Mouse (Mus musculus) midbrain, postnatal 0 days (tissue): Measurements from ENCODE around the gene Flt3. TPM values are rescaled to one million over a fixed set of nuclear protein-coding genes. Genes with fewer than 3 reads are reported as not detected.
A peak's percentile ranks its signal among the peaks of the same experiment; 100 is the strongest.

Source experiments
- ATAC-seq: fragments of 200-750 bp; cut with Nextera tagmentation; 2 replicates; pipeline ENCODE4 v1.8.0; 2017; ENCODE audit warnings: moderate number of reproducible peaks, mild to moderate bottlenecking, moderate TSS enrichment, moderate library complexity; ENCODE audit not compliant: low FRiP score
- DNase-seq: peaks from one replicate; pipeline ENCODE4 v3.0.0-alpha.2; 2015; ENCODE audit warnings: low spot score
- H3K27ac ChIP-seq: fragments of 300-500 bp; sonication (generic); 2 replicates; pipeline ENCODE4 v1.5.1; 2014; ENCODE audit warnings: low read depth, mild to moderate bottlenecking, low read length, mixed read lengths
- H3K27me3 ChIP-seq: fragments of 300-500 bp; sonication (generic); 2 replicates; pipeline ENCODE4 v1.6.1; 2014; ENCODE audit warnings: low read length, control low read depth, mixed read lengths; ENCODE audit not compliant: insufficient read depth
- H3K36me3 ChIP-seq: fragments of 300-500 bp; sonication (generic); 2 replicates; pipeline ENCODE4 v1.6.1; 2014; ENCODE audit warnings: low read length, control low read depth, mixed read lengths; ENCODE audit not compliant: insufficient read depth
- H3K4me1 ChIP-seq: fragments of 300-500 bp; sonication (generic); 2 replicates; pipeline ENCODE4 v1.6.1; 2014; ENCODE audit warnings: mild to moderate bottlenecking, control low read depth, antibody characterized with exemption, low read length, mixed read lengths; ENCODE audit not compliant: insufficient read depth
- H3K4me2 ChIP-seq: fragments of 300-500 bp; sonication (generic); 2 replicates; pipeline ENCODE4 v1.6.1; 2014; ENCODE audit warnings: low read depth, mild to moderate bottlenecking, low read length, mixed read lengths; ENCODE audit not compliant: poor library complexity, severe bottlenecking
- H3K4me3 ChIP-seq: fragments of 300-500 bp; sonication (generic); 2 replicates; pipeline ENCODE4 v1.5.1; 2014; ENCODE audit warnings: low read depth, mild to moderate bottlenecking, low read length, moderate library complexity
- H3K9ac ChIP-seq: fragments of 300-500 bp; sonication (generic); replicated peaks from 2 replicates; pipeline ENCODE4 v1.6.1; 2014; ENCODE audit warnings: mild to moderate bottlenecking, low read length, moderate library complexity, mixed read lengths; ENCODE audit not compliant: poor library complexity, severe bottlenecking
- H3K9me3 ChIP-seq: fragments of 300-500 bp; sonication (generic); 2 replicates; pipeline ENCODE4 v1.6.1; 2016; ENCODE audit warnings: low read length, control low read depth
- CTCF ChIP-seq: IDR thresholded peaks from 2 replicates; pipeline ENCODE4 v1.5.1; 2016; ENCODE audit warnings: antibody characterized with exemption, mild to moderate bottlenecking
- WGBS: fragments of 180-500 bp; shearing (Covaris S2); extraction: QIAGEN DNeasy Blood & Tissue Kit; methylation state at CpG from one replicate; pipeline ENCODE4 v1.1.7; 2014; 5-methylcytosine and 5-hydroxymethylcytosine counted together
- polyA plus RNA-seq: library from polyadenylated mRNA; unstranded; fragments of >200 nt; fragmentation: Nextera tagmentation; extraction: Ambion mirVana; gene quantifications from 2 replicates; pipeline ENCODE4 v1.2.1, GENCODE M21; 2015
- total RNA-seq: library from RNA; depleted of rRNA; stranded (reverse); fragments of >200 nt; gene quantifications from 2 replicates; pipeline ENCODE4 v1.2.3, GENCODE M21; 2014

The Flt3 gene
- total and polyA plus RNA-seq, 2 experiments from 2014 or later: 2.0 to 2.5 TPM

DNA sequence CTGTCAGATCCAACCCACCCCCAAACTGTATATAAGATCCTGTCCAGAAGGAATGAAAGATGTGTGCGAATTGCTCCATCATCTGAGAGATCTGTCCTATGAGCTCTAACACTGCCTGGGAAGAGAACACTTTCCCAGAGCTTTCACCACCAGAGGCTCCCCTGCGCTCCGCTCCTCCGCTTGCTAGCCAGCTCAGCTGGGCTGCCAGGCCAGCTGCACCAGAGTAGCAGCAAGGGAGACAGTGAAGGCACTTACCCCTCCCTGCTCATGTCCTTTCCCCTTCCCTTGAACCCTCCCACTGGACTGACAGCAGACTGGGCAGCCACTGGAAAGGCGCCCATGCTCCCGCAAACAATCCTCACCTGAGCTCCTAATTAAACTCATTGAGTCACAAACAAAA lies 23.3 kb upstream of the Flt3 start:
- H3K9me3 ChIP-seq: no peaks in the 10 kb centered on the region
- peak; percentile 39; the same call in 1 of the 2 replicates for TF ChIP-seq CTCF
- no peak overlapping the region for H3K9ac ChIP-seq
- no peaks in the 10 kb centered on the region; the same call in 1 of the 2 replicates for H3K36me3 ChIP-seq
- H3K4me2 ChIP-seq: no peak overlapping the region
- ATAC-seq: no peak
- H3K4me3 ChIP-seq: no peak overlapping the region
- 29% methylated on average over 6 of the region's 6 CpGs for WGBS
- DNase-seq: no peak
- no peak overlapping the region for H3K27ac ChIP-seq
- H3K27me3 ChIP-seq: no peaks in the 10 kb centered on the region
- H3K4me1 ChIP-seq: no peaks in the 10 kb centered on the region

DNA sequence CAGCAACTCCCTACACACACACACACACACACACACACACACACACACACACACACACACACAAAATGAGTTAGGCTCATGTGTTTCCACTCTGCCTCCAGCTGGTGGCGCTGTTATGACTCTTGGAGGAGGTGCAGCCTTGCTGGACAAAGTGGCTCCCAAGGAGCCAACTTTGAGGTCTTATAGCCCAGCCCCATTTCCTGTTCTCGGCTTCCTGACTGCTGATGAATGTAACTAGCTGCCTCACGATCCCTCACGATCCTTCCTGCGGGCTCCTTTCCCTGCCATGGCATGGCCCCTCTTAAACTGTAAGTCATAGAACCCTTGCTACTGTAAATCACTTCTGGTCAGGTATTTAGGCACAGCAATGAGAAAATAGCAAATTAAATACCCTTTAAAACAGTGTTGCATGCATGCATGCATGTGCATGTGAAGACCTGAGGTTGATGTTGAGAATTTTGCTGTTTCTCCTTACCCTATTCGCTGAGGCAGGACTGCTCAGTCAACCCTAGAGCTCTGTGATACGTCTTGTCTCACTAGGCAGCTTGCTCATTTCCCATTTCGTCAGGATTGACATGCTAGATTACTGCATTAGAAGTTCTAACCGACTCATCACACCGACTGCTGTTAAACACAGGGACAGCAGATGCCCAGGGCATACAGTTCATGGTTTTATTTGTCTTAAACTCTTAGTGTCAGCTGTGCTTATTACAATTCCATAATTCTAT lies 18.3 kb upstream of the Flt3 start:
- peak; percentile 60 for TF ChIP-seq CTCF
- Histone ChIP-seq H3K9me3 (no peaks in the 10 kb centered on the region), H3K4me2 (no peak overlapping the region), H3K27ac (no peak overlapping the region), H3K36me3 (no peaks in the 10 kb centered on the region), H3K4me1 (no peaks in the 10 kb centered on the region), H3K9ac (no peak overlapping the region), H3K4me3 (no peak overlapping the region), H3K27me3 (no peaks in the 10 kb centered on the region)
- 49% methylated on average over 10 of the region's 10 CpGs for WGBS
- no peak for ATAC-seq
- no peak for DNase-seq

DNA sequence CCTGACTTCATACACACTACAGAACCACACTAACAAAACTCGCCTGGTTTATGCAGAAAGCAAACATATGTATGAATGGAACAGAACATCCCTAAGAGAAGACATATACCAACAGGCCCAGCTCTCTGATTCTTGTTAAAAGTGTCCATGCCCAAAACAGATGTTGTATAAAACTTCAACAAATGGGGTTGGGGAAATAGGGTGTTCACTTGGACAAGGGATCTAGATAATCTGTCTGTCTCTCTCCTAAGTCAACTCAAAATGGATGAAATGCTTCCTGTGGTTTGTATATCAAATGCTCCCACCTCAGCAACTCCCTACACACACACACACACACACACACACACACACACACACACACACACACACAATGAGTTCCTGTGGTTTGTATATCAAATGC lies 17.7 kb upstream of the Flt3 start:
- no peak overlapping the region for H3K9ac ChIP-seq
- H3K4me3 ChIP-seq: no peak overlapping the region
- H3K36me3 ChIP-seq: no peaks in the 10 kb centered on the region
- ATAC-seq: no peak
- H3K9me3 ChIP-seq: no peaks in the 10 kb centered on the region
- H3K27me3 ChIP-seq: no peaks in the 10 kb centered on the region
- no peak overlapping the region for H3K27ac ChIP-seq
- no peaks in the 10 kb centered on the region for H3K4me1 ChIP-seq
- DNase-seq: no peak
- no peak overlapping the region for H3K4me2 ChIP-seq
- WGBS: 88% methylated on average over 1 of the region's 1 CpGs
- no peak for TF ChIP-seq CTCF

DNA sequence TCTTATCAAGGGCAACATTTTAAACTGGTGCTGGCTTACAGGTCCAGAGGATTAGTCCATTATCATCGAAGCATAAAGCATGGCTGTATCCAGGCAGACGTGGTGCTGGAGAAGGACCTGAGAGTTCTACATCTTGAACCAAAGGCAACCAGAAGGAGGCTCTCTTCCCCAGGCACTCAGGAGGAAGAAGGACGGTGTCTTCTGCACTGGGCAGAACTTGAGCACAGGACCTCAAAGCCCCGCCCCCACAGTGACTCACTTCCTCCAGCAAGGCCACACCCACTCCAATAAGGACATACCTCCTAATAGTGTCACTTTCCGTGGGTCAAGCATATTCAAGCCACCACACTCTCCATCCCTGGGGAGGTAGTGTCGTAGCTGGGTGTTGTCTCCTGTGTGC lies 10.3 kb upstream of the Flt3 start:
- 83% methylated on average over 6 of the region's 6 CpGs for WGBS
- ATAC-seq: no peak
- Histone ChIP-seq H3K4me2 (no peak overlapping the region), H3K9me3 (no peaks in the 10 kb centered on the region), H3K27ac (no peak overlapping the region), H3K36me3 (no peaks in the 10 kb centered on the region), H3K4me1 (no peaks in the 10 kb centered on the region), H3K9ac (no peak overlapping the region), H3K27me3 (no peaks in the 10 kb centered on the region), H3K4me3 (no peak overlapping the region)
- no peak for TF ChIP-seq CTCF
- no peak for DNase-seq

DNA sequence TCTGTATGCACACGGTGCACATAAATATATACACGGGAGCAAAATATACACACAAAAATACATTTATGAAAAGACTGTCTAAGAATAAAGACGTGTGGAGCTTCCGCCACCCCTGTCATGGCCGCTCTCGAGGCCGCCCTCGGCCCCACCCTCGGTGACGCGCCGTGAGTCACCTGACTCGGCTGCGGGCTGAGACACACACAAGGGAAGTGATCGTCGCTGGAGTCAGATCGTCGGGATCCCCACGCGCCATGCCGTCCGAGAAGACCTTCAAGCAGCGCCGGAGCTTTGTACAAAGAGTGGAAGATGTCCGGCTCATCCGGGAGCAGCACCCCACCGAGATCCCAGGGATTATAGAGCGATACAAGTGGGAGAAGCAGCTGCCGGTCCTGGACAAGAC lies 8.4 kb upstream of the Flt3 start:
- no peak overlapping the region for H3K4me3 ChIP-seq
- no peak overlapping the region for H3K27ac ChIP-seq
- H3K36me3 ChIP-seq: no peaks in the 10 kb centered on the region
- H3K9ac ChIP-seq: no peak overlapping the region
- TF ChIP-seq CTCF: no peak
- no peaks in the 10 kb centered on the region for H3K4me1 ChIP-seq
- DNase-seq (no peak), ATAC-seq (no peak)
- no peaks in the 10 kb centered on the region for H3K27me3 ChIP-seq
- H3K4me2 ChIP-seq: no peak overlapping the region
- 68% methylated on average over 29 of the region's 29 CpGs for WGBS
- H3K9me3 ChIP-seq: no peaks in the 10 kb centered on the region

DNA sequence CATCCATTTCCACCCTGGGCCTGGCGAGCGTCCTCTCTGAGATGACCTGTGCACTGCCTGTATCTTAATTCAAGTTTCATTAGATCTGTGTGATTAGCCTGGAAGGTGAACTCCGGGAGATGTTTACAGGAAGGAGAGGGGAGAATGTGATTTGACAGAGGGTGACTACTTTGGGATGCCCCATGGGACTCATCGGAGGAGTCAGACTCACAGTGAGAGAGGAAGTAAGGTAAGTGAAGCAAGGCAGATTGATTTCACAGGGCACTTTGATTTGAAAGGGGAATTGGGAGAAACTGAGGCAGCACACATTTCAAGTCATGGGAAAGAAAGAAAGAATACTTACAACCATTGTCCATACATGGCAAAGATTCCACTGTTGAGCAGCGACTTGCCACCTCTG lies 5.8 kb upstream of the Flt3 start:
- WGBS: 85% methylated on average over 5 of the region's 5 CpGs
- no peak overlapping the region for H3K27ac ChIP-seq
- TF ChIP-seq CTCF: no peak
- H3K4me2 ChIP-seq: no peak overlapping the region
- H3K36me3 ChIP-seq: no peaks in the 10 kb centered on the region
- H3K4me3 ChIP-seq: no peak overlapping the region
- H3K4me1 ChIP-seq: no peaks in the 10 kb centered on the region
- H3K27me3 ChIP-seq: 0 out of 2 replicates have a peak, but pooled peaks cover under 1% of the 10 kb centered on the region
- H3K9ac ChIP-seq: no peak overlapping the region
- DNase-seq (no peak), ATAC-seq (no peak)
- no peaks in the 10 kb centered on the region for H3K9me3 ChIP-seq
